Mouse (Mus musculus): ENCODE data around the gene Myct1. TPM values are rescaled to one million over a fixed set of nuclear protein-coding genes. Genes with fewer than 3 reads are reported as not detected.

Myct1 gene
- polyA plus RNA-seq (2015; fragmentation: Nextera tagmentation; extraction: Ambion mirVana), result 1.1 and 1.2 TPM in 2 replicates

DNA sequence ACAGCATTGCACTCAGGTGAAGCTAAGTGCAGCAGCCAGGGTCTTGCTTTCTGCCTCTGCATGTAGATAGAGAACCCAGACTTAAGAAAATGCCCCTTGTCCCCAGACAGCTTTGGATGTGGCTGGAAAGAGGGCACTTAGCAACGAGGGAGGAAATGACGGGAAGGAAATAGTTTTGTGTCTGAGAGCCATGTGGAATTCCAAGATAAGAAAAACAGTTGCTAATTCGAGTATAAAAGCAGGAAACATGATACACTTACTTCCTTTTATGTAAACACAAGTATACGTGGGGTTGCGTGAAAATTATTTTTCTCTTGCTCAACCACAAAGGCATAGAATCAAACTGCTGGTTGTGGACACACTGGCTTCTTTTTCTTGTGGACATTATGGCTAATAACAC, at the start of gene Myct1:
Gene Myct1 (plus strand): TSS at position 312 of the 400 bp plus-strand sequence.
- no peak within 1 kb of the TSS for H3K4me2 ChIP-seq
- H3K4me1 ChIP-seq (replicated peaks), result no peaks in the 10 kb centered on the region
- ATAC-seq (ENCODE audit: low FRiP score, low read depth), result no peak
- H3K9me3 ChIP-seq, result no peaks in the 10 kb centered on the region
- no peak within 1 kb of the TSS for H3K27ac ChIP-seq (replicated peaks)
- H3K9ac ChIP-seq, result no peak within 1 kb of the TSS
- H3K27me3 ChIP-seq, result no peaks in the 10 kb centered on the region
- H3K36me3 ChIP-seq, result no peaks in the 10 kb centered on the region
- WGBS, result 71% methylated on average over 5 of the region's 5 CpGs
- H3K4me3 ChIP-seq, result no peak within 1 kb of the TSS

- no peak overlapping the region for H3K9ac ChIP-seq
- ATAC-seq (ENCODE audit: low FRiP score, low read depth), result no peak
- no peak overlapping the region for H3K27ac ChIP-seq (replicated peaks)
- no peaks in the 10 kb centered on the region for H3K27me3 ChIP-seq
- no peak overlapping the region for H3K4me2 ChIP-seq
- H3K9me3 ChIP-seq, result no peaks in the 10 kb centered on the region
- 96% methylated on average over 5 of the region's 5 CpGs for WGBS
- H3K4me1 ChIP-seq (replicated peaks), result peaks cover 18% of the 10 kb centered on the region
- H3K4me3 ChIP-seq, result no peak overlapping the region
- H3K36me3 ChIP-seq, result no peaks in the 10 kb centered on the region
Observed at GRCm38 (mm10) chr10:5546428-5546827, 47.1 kb upstream of the Myct1 start.

GRCm38 (mm10) chr10:5547769-5548168, 45.8 kb upstream of the Myct1 start:
- H3K36me3 ChIP-seq, result no peaks in the 10 kb centered on the region
- WGBS, result 93% methylated on average over 9 of the region's 9 CpGs
- H3K9me3 ChIP-seq, result no peaks in the 10 kb centered on the region
- no peaks in the 10 kb centered on the region for H3K27me3 ChIP-seq
- H3K4me3 ChIP-seq, result no peak overlapping the region
- H3K4me1 ChIP-seq (replicated peaks), result peaks cover 18% of the 10 kb centered on the region
- H3K4me2 ChIP-seq, result no peak overlapping the region
- no peak overlapping the region for H3K27ac ChIP-seq (replicated peaks)
- no peak overlapping the region for H3K9ac ChIP-seq
- ATAC-seq (ENCODE audit: low FRiP score, low read depth), result no peak

DNA sequence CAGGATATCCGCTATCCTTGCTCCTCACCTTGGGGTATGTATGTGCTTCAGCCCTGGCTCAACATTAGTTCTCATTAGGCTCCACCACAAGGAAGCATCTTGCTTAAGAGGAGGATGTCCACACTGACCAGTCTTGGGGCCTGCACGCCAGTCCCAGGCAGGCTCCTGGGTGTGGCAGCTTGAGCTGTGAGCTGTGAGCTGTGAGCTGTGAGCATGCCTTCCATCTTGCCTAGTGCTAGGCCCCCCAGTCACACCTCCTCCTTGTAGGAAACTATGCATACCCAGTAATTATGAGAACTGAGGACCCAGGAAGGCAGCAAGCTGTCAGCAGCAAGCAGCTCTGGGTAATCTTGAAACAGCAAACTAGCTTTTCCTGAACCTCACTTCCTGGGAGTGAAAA, 44.9 kb upstream of the Myct1 start:
- WGBS, result 93% methylated on average over 2 of the region's 2 CpGs
- Histone ChIP-seq H3K9ac (no peak overlapping the region), H3K27ac (replicated peaks) (no peak overlapping the region), H3K36me3 (no peaks in the 10 kb centered on the region), H3K4me2 (peak overlapping the region; percentile 34), H3K4me1 (replicated peaks) (peaks cover 18% of the 10 kb centered on the region), H3K4me3 (no peak overlapping the region), H3K9me3 (no peaks in the 10 kb centered on the region), H3K27me3 (no peaks in the 10 kb centered on the region)
- ATAC-seq (ENCODE audit: low FRiP score, low read depth), result no peak

- peak overlapping the region; percentile 87 for H3K9ac ChIP-seq
- peak overlapping the region; percentile 84 for H3K4me2 ChIP-seq
- peaks cover 18% of the 10 kb centered on the region for H3K4me1 ChIP-seq (replicated peaks)
- no peak for ATAC-seq (ENCODE audit: low FRiP score, low read depth)
- H3K27me3 ChIP-seq, result no peaks in the 10 kb centered on the region
- H3K27ac ChIP-seq (replicated peaks), result peak overlapping the region; percentile 90
- H3K9me3 ChIP-seq, result no peaks in the 10 kb centered on the region
- peak overlapping the region; percentile 65 for H3K4me3 ChIP-seq
- 3% methylated on average over 6 of the region's 6 CpGs for WGBS
- H3K36me3 ChIP-seq, result no peaks in the 10 kb centered on the region
Observed at GRCm38 (mm10) chr10:5549871-5550167, 43.8 kb upstream of the Myct1 start.

GRCm38 (mm10) chr10:5550168-5551021, 43.2 kb upstream of the Myct1 start:
- Histone ChIP-seq H3K9ac (peak overlapping the region; percentile 87), H3K36me3 (no peaks in the 10 kb centered on the region), H3K9me3 (no peaks in the 10 kb centered on the region), H3K27ac (replicated peaks) (peak overlapping the region; percentile 90), H3K4me1 (replicated peaks) (peaks cover 18% of the 10 kb centered on the region), H3K27me3 (no peaks in the 10 kb centered on the region), H3K4me2 (peak overlapping the region; percentile 84), H3K4me3 (peak overlapping the region; percentile 65)
- under 1% methylated on average over 43 of the region's 44 CpGs for WGBS
- ATAC-seq (ENCODE audit: low FRiP score, low read depth), result peak; percentile 94

DNA sequence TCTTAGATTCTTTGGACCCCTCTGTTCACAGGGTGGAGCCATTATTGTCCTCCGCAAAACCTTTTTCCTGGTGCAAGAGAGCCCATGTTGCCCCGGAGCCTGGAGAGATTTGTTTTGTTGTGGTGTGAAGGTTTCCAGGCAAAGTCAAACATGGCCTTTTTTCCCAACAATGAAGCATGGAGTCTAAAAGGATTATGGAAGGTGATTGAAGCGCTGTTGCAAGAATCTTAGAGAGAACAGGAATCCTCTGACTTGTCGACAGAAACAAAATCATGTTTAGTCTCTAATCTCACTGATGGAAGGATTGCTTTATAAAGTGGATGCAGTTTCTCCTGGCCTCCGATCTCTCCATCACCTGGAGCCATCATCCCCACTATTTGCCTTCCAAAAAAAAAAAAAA, 42.2 kb upstream of the Myct1 start, which contains the start of gene Syne1:
Gene Syne1 (minus strand): TSS at position 101 of the 400 bp plus-strand sequence.
- Histone ChIP-seq H3K9ac (peak within 1 kb of the TSS; percentile 87), H3K27ac (replicated peaks) (peak within 1 kb of the TSS; percentile 90), H3K4me1 (replicated peaks) (peaks cover 18% of the 10 kb centered on the region), H3K9me3 (no peaks in the 10 kb centered on the region), H3K27me3 (no peaks in the 10 kb centered on the region), H3K4me2 (peak within 1 kb of the TSS; percentile 84), H3K4me3 (peak within 1 kb of the TSS; percentile 65), H3K36me3 (no peaks in the 10 kb centered on the region)
- WGBS, result 64% methylated on average over 5 of the region's 5 CpGs
- ATAC-seq (ENCODE audit: low FRiP score, low read depth), result no peak

- H3K4me2 ChIP-seq, result no peak overlapping the region
- H3K36me3 ChIP-seq, result no peaks in the 10 kb centered on the region
- H3K9ac ChIP-seq, result no peak overlapping the region
- H3K27ac ChIP-seq (replicated peaks), result no peak overlapping the region
- H3K4me3 ChIP-seq, result no peak overlapping the region
- 32% methylated on average over 5 of the region's 5 CpGs for WGBS
- H3K4me1 ChIP-seq (replicated peaks), result peaks cover 8% of the 10 kb centered on the region
- no peaks in the 10 kb centered on the region for H3K27me3 ChIP-seq
- H3K9me3 ChIP-seq, result no peaks in the 10 kb centered on the region
- peak; percentile 70; the same call in 1 of the 2 replicates for ATAC-seq (ENCODE audit: low FRiP score, low read depth)
Observed at GRCm38 (mm10) chr10:5554941-5555340, 38.6 kb upstream of the Myct1 start.

DNA sequence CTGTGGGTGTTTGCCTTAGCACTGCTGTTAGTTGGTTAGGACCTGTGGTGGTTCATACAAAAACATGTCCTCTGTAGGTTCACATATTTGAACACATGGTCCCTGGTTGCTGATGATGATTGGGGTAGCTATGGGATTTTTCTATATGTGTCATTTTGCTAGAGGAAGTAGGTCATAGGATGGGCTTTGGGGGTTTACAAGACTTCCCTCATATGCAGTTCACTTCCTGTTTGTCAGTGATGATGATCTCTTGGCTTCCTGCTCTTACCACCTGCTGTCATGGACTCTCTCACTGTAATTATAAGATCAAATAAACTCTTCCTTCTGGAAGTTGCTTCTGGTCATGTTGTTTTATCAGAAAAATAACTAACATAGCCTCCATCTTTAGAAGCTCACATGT, 34.8 kb upstream of the Myct1 start:
- H3K36me3 ChIP-seq, result no peaks in the 10 kb centered on the region
- no peak overlapping the region for H3K27ac ChIP-seq (replicated peaks)
- ATAC-seq (ENCODE audit: low FRiP score, low read depth), result no peak

DNA sequence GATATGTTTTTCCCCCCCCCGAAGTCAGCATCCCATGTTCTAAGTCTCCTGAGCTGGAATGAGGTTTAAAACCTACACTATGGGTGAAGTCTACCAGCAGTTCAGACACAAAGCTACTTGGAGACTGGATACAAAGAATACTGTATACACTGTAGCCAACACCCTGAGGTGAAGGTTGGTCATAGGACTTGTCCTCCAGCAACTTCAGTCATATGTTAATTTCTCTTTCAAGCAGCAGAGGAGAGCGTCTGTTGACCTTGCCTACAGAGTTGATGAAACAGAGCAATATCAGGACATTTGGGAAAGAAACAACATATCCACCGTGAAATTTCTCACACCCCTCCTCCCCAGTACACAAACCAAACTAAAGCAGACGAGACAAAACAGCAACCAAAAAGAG, 33.0 kb upstream of the Myct1 start:
- no peaks in the 10 kb centered on the region for H3K27me3 ChIP-seq
- no peaks in the 10 kb centered on the region for H3K9me3 ChIP-seq
- no peak overlapping the region for H3K9ac ChIP-seq
- WGBS, result 74% methylated on average over 4 of the region's 4 CpGs
- H3K27ac ChIP-seq (replicated peaks), result no peak overlapping the region
- no peak for ATAC-seq (ENCODE audit: low FRiP score, low read depth)
- H3K36me3 ChIP-seq, result no peaks in the 10 kb centered on the region
- H3K4me2 ChIP-seq, result no peak overlapping the region
- H3K4me3 ChIP-seq, result no peak overlapping the region
- H3K4me1 ChIP-seq (replicated peaks), result no peaks in the 10 kb centered on the region

More for the DNA sequence above, 34.8 kb upstream of the Myct1 start:
- H3K9ac ChIP-seq, result no peak overlapping the region
- no peaks in the 10 kb centered on the region for H3K4me1 ChIP-seq (replicated peaks)
- H3K27me3 ChIP-seq, result no peaks in the 10 kb centered on the region
- H3K9me3 ChIP-seq, result no peaks in the 10 kb centered on the region
- no peak overlapping the region for H3K4me3 ChIP-seq
- no peak overlapping the region for H3K4me2 ChIP-seq

DNA sequence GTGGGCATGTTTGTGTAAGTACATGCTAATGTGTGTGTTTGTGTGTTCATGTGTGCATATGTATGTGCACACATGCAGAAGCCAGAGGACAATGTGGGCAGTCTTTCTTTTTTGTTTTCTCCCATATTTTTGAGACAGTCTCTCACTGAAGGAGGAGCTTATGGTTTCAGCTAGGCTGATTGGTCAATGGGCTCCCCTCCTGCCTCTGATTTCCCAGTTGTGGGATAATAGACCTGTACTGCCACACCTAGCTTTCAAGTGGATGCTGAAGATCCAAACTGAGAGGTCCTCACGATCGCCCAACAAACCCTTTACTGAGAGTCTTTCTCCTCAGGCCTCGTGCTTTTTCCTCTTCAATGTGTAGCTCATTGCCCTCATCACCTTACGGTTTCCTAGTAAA, 31.9 kb upstream of the Myct1 start:
- H3K4me3 ChIP-seq, result no peak overlapping the region
- H3K27ac ChIP-seq (replicated peaks), result no peak overlapping the region
- H3K9me3 ChIP-seq, result no peaks in the 10 kb centered on the region
- no peaks in the 10 kb centered on the region for H3K4me1 ChIP-seq (replicated peaks)
- WGBS, result 92% methylated on average over 4 of the region's 4 CpGs
- no peak overlapping the region for H3K9ac ChIP-seq
- no peaks in the 10 kb centered on the region for H3K27me3 ChIP-seq
- H3K36me3 ChIP-seq, result no peaks in the 10 kb centered on the region
- no peak for ATAC-seq (ENCODE audit: low FRiP score, low read depth)
- no peak overlapping the region for H3K4me2 ChIP-seq

GRCm38 (mm10) chr10:5568991-5569390, 24.6 kb upstream of the Myct1 start:
- H3K27me3 ChIP-seq, result no peaks in the 10 kb centered on the region
- H3K9ac ChIP-seq, result no peak overlapping the region
- no peaks in the 10 kb centered on the region for H3K9me3 ChIP-seq
- H3K4me3 ChIP-seq, result no peak overlapping the region
- no peak overlapping the region for H3K4me2 ChIP-seq
- H3K4me1 ChIP-seq (replicated peaks), result no peaks in the 10 kb centered on the region
- no peaks in the 10 kb centered on the region for H3K36me3 ChIP-seq
- H3K27ac ChIP-seq (replicated peaks), result no peak overlapping the region
- 90% methylated on average over 4 of the region's 4 CpGs for WGBS
- ATAC-seq (ENCODE audit: low FRiP score, low read depth), result no peak

DNA sequence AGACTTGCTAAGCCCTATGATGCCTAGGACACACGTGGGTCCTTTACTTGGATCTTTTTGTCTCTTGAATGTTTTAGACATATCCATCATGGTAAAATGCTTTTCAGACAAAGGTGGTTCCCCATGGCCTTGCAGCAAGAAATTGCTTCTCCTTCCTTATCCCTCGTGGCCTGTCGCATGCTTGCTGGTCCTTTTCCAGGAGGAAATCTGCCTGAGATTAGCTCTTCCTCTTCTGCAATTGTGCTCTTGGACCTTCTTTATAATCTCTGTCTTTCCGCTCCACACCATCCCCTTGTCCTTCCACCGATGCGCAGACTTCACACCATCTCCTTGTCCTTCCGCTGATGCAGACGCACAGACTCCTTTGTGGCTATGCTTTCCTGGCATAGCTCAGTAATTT, 23.5 kb upstream of the Myct1 start:
- WGBS, result 91% methylated on average over 8 of the region's 8 CpGs
- Histone ChIP-seq H3K4me1 (replicated peaks) (no peaks in the 10 kb centered on the region), H3K9me3 (no peaks in the 10 kb centered on the region), H3K4me2 (no peak overlapping the region), H3K4me3 (no peak overlapping the region), H3K27ac (replicated peaks) (no peak overlapping the region), H3K9ac (no peak overlapping the region), H3K36me3 (no peaks in the 10 kb centered on the region), H3K27me3 (no peaks in the 10 kb centered on the region)
- ATAC-seq (ENCODE audit: low FRiP score, low read depth), result no peak

Data from hindbrain, embryonic 15.5 days (tissue).